Comparison of ENCODE assay signal across 11 mouse cellular contexts in the genomic region with DNA sequence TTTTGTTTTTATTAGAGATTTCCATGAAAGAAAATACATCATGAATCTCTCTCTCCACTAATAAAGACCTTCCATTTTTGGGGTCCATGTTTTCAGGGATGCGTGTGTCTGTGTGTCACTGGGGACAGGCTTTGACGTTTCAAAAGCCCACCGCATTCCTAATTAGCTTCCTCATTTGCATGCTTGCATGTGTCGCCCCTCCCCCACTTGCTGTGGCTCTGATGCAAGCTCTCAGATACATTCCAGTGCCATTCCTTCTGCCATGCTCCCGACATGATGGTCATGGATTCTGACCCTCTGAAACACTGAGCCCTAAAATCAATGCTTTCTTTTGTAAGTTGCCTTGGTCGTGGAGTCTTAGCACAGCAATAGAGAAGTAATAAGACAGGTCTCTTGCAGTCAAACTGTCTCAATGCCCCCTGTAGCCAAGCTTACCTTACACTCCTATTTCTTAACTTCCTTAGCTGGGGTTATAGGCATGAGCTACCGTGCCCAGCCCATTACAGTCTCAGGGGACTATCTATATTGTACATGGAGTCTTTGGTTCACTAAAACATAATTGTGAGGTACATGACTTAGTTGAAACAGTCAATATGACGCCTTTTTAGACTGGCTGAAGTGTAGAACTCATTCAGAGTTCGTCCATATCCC. TPM values are rescaled to one million over a fixed set of nuclear protein-coding genes. Genes with fewer than 3 reads are reported as not detected.
DNase-seq lines count a peak whose midpoint lies in the region; ATAC-seq and TF ChIP-seq lines count a peak whose summit lies in the region.
"Had no signal": no experiment of that assay in that cellular context is flagged by ENCODE, and none has a peak within 500 bp of the region (broad histone marks: within the 10 kb centered on the region; RNA-seq: fewer than 3 reads in every experiment).

No protein-coding gene starts in this region.

- H3K4me2 ChIP-seq in hindbrain, embryonic 11.5 days (replicated peaks; ENCODE audit: low read depth, low read length), result no peak overlapping the region
- peak overlapping the region; percentile 14; the same call in 1 of the 2 replicates for H3K4me2 ChIP-seq in neural tube, embryonic 12.5 days (replicated peaks)
- H3K4me2 ChIP-seq: liver, embryonic 13.5 days had no signal

- H3K27ac ChIP-seq in layer of hippocampus, adult 2 months, result peak overlapping the region; percentile 74; the same call in 1 of the 2 replicates
- H3K27ac ChIP-seq in hindbrain, embryonic 11.5 days (ENCODE audit: low read depth, low read length), result no peak overlapping the region
- H3K27ac ChIP-seq in neural tube, embryonic 12.5 days, result no peak overlapping the region
- H3K27ac ChIP-seq: liver, embryonic 13.5 days had no signal

- no peaks in the 10 kb centered on the region for H3K27me3 ChIP-seq in hindbrain, embryonic 11.5 days (ENCODE audit: control insufficient read depth, insufficient read depth, low read length)
- H3K27me3 ChIP-seq in neural tube, embryonic 12.5 days (replicated peaks), result no peaks in the 10 kb centered on the region
- H3K27me3 ChIP-seq: liver, embryonic 13.5 days had no signal

- no peak for TF ChIP-seq CTCF in layer of hippocampus, adult 2 months (conservative IDR thresholded peaks at IDR 0.05)

- DNase-seq in layer of hippocampus, adult 2 months (ENCODE audit: low spot score in 2 of 2), result no peak
- DNase-seq in layer of hippocampus, adult 9-11 months, result no peak
- peak; percentile 33 for DNase-seq in embryo, embryonic 10.5 days (ENCODE audit: low spot score)
- peak; percentile 72 for DNase-seq in hindbrain, embryonic 11.5 days (ENCODE audit: low spot score)
- DNase-seq in natural killer cell, adult 2 months (ENCODE audit: low spot score in 2 of 2), result no peak
- DNase-seq in spleen, adult 12 weeks (ENCODE audit: low spot score), result no peak
- DNase-seq: liver, embryonic 13.5 days; spleen, adult 18-20 months; thymus, adult 2 months had no signal

- no peak overlapping the region for H3K9ac ChIP-seq in hindbrain, embryonic 11.5 days (ENCODE audit: low read depth, low read length)
- no peak overlapping the region for H3K9ac ChIP-seq in neural tube, embryonic 12.5 days
- H3K9ac ChIP-seq: liver, embryonic 13.5 days had no signal

- 0 out of 2 replicates have a peak, but pooled peaks cover 5% of the 10 kb centered on the region for H3K4me1 ChIP-seq in hindbrain, embryonic 11.5 days (replicated peaks; ENCODE audit: control insufficient read depth, insufficient read depth, low read length)
- peaks cover 14% of the 10 kb centered on the region for H3K4me1 ChIP-seq in neural tube, embryonic 12.5 days

- 34% methylated on average over 9 of the region's 9 CpGs for WGBS in hindbrain, embryonic 11.5 days
- 32% methylated on average over 9 of the region's 9 CpGs for WGBS in neural tube, embryonic 12.5 days

- H3K9me3 ChIP-seq in hindbrain, embryonic 11.5 days (ENCODE audit: control insufficient read depth, low read length), result no peaks in the 10 kb centered on the region
- H3K9me3 ChIP-seq in neural tube, embryonic 12.5 days, result no peaks in the 10 kb centered on the region
- H3K9me3 ChIP-seq: liver, embryonic 13.5 days had no signal

- no peak overlapping the region for H3K4me3 ChIP-seq in layer of hippocampus, adult 2 months
- no peak overlapping the region for H3K4me3 ChIP-seq in hindbrain, embryonic 11.5 days (ENCODE audit: low read depth, low read length)
- H3K4me3 ChIP-seq in neural tube, embryonic 12.5 days, result no peak overlapping the region
- H3K4me3 ChIP-seq: liver, embryonic 13.5 days had no signal

- no peaks in the 10 kb centered on the region for H3K36me3 ChIP-seq in hindbrain, embryonic 11.5 days (ENCODE audit: control insufficient read depth, insufficient read depth, low read length)
- H3K36me3 ChIP-seq in neural tube, embryonic 12.5 days, result no peaks in the 10 kb centered on the region

- ATAC-seq in hindbrain, embryonic 11.5 days (ENCODE audit: low FRiP score), result peak; percentile 63
- peak; percentile 71 for ATAC-seq in neural tube, embryonic 12.5 days (ENCODE audit: low FRiP score, low read depth)
- ATAC-seq in cerebellum, adult (ENCODE audit: insufficient number of reproducible peaks, low FRiP score, low TSS enrichment), result no peak

RNA-seq across cellular contexts. Expression of a gene that starts 35.6 kb away (rescaled TPM):
- total RNA-seq in layer of hippocampus, adult 2 months (2021), result 10 to 100 TPM; 15.2 to 17.4 TPM
- 22.1 and 23.4 TPM in 2 replicates for polyA plus RNA-seq in hindbrain, embryonic 11.5 days (2014; fragmentation: Nextera tagmentation; extraction: Ambion mirVana)
- polyA plus RNA-seq in neural tube, embryonic 12.5 days (2016; fragmentation: Nextera tagmentation; extraction: Ambion mirVana), result 20.2 and 23.5 TPM in 2 replicates

Comparison
In these comparisons a context has a peak if more than half of its experiments do, and no peak if none do; other contexts are left out.
1. DNase-seq: peak in embryo, embryonic 10.5 days (single experiment) and hindbrain, embryonic 11.5 days (single experiment); none in layer of hippocampus, adult 2 months (0 of 2), layer of hippocampus, adult 9-11 months (single experiment), natural killer cell, adult 2 months (0 of 2) and spleen, adult 12 weeks (single experiment).